Mouse (Mus musculus): ENCODE data around the gene Ankrd23. TPM values are rescaled to one million over a fixed set of nuclear protein-coding genes. Genes with fewer than 3 reads are reported as not detected.

Gene Ankrd23
- total and polyA plus RNA-seq, 3 experiments = 2.9 to 3.7 TPM; not detected in 1

GRCm38 (mm10) chr1:36570320-36570719 lies 33.6 kb upstream of the Ankrd23 start:
- H3K79me2 ChIP-seq (ENCODE audit: control insufficient read depth, insufficient read depth, low read length, poor library complexity) = no peaks in the 10 kb centered on the region
- no peaks in the 10 kb centered on the region for H3K9me3 ChIP-seq (replicated peaks; ENCODE audit: insufficient read depth, low read length)
- TF ChIP-seq E2F4 (IDR thresholded peaks at IDR 0.05; ENCODE audit: borderline replicate concordance, low read depth, low read length) (no peak), MYC (IDR thresholded peaks at IDR 0.05; ENCODE audit: low read depth, low read length) (no peak), RAD21 (IDR thresholded peaks at IDR 0.05; ENCODE audit: low read depth, low read length) (no peak), TBP (IDR thresholded peaks at IDR 0.05; ENCODE audit: low read depth, low read length) (no peak), GATA1 (IDR thresholded peaks at IDR 0.05; ENCODE audit: low read depth, low read length) (no peak), MAX (IDR thresholded peaks at IDR 0.05; ENCODE audit: low read length) (no peak), SMC3 (IDR thresholded peaks at IDR 0.05; ENCODE audit: low read depth, low read length) (no peak), ZKSCAN1 (IDR thresholded peaks at IDR 0.05; ENCODE audit: low read depth, low read length) (no peak), POLR2AphosphoS2 (IDR thresholded peaks at IDR 0.05; ENCODE audit: low read length) (no peak), TAL1 (IDR thresholded peaks at IDR 0.05; ENCODE audit: low read length) (no peak)
- H3K9ac ChIP-seq (ENCODE audit: control insufficient read depth, low read depth, low read length, poor library complexity, severe bottlenecking) = no peak overlapping the region
- H3K27me3 ChIP-seq (ENCODE audit: control insufficient read depth in 1 of 2, insufficient read depth in 2 of 2, low read length in 2 of 2) = no peaks in the 10 kb centered on the region; a peak in 3 of 4 replicates
- no peaks in the 10 kb centered on the region for H3K36me3 ChIP-seq (ENCODE audit: control insufficient read depth in 1 of 2, insufficient read depth in 2 of 2, low read length in 2 of 2)
- no peak overlapping the region for H3K27ac ChIP-seq (ENCODE audit: control insufficient read depth, low read depth, low read length)
- H3K4me3 ChIP-seq (ENCODE audit: control insufficient read depth in 1 of 2, insufficient read depth in 1 of 2, low read depth in 2 of 2, low read length in 2 of 2) = no peak overlapping the region
- no peaks in the 10 kb centered on the region for H3K4me1 ChIP-seq (ENCODE audit: control insufficient read depth in 1 of 2, insufficient read depth in 2 of 2, low read length in 2 of 2)
- no peak for DNase-seq (ENCODE audit: low read depth, low spot score)

GRCm38 (mm10) chr1:36569694-36570276 lies 33.1 kb upstream of the Ankrd23 start:
- Histone ChIP-seq H3K4me1 (ENCODE audit: control insufficient read depth in 1 of 2, insufficient read depth in 2 of 2, low read length in 2 of 2) (no peaks in the 10 kb centered on the region), H3K9me3 (replicated peaks; ENCODE audit: insufficient read depth, low read length) (no peaks in the 10 kb centered on the region), H3K36me3 (ENCODE audit: control insufficient read depth in 1 of 2, insufficient read depth in 2 of 2, low read length in 2 of 2) (no peaks in the 10 kb centered on the region), H3K27me3 (ENCODE audit: control insufficient read depth in 1 of 2, insufficient read depth in 2 of 2, low read length in 2 of 2) (no peaks in the 10 kb centered on the region; a peak in 3 of 4 replicates), H3K9ac (ENCODE audit: control insufficient read depth, low read depth, low read length, poor library complexity, severe bottlenecking) (no peak overlapping the region), H3K79me2 (ENCODE audit: control insufficient read depth, insufficient read depth, low read length, poor library complexity) (no peaks in the 10 kb centered on the region), H3K4me3 (ENCODE audit: control insufficient read depth in 1 of 2, insufficient read depth in 1 of 2, low read depth in 2 of 2, low read length in 2 of 2) (no peak overlapping the region), H3K27ac (ENCODE audit: control insufficient read depth, low read depth, low read length) (no peak overlapping the region)
- no peak for DNase-seq (ENCODE audit: low read depth, low spot score)
- TF ChIP-seq JUND (IDR thresholded peaks at IDR 0.05; ENCODE audit: low read depth, low read length) (no peak), ZC3H11A (IDR thresholded peaks at IDR 0.05; ENCODE audit: low read depth, low read length) (no peak), MAFK (IDR thresholded peaks at IDR 0.05; ENCODE audit: borderline replicate concordance, low read depth, low read length) (no peak), NELFE (IDR thresholded peaks at IDR 0.05; ENCODE audit: low read depth, low read length) (no peak)

DNA sequence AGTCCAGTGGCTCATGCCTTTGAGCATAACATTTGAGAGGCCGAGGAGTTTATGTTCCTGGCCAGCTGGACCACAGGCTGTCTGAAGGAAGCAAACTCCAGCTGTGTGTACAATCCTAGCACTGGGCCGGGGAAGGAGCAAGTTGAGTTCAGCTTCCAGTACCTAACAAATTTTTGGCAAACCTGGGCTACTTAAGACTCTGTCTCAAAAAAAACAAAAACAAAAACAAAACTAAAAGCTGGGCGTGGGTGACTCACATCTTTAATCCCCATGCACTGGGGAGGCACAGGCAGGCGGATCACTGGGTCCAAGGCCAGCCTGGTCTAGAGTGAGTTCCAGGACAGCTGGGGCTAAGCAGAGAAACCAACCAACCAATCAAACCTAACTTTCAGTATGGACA lies 32.1 kb upstream of the Ankrd23 start:
- Histone ChIP-seq H3K36me3 (ENCODE audit: control insufficient read depth in 1 of 2, insufficient read depth in 2 of 2, low read length in 2 of 2) (no peaks in the 10 kb centered on the region), H3K79me2 (ENCODE audit: control insufficient read depth, insufficient read depth, low read length, poor library complexity) (no peaks in the 10 kb centered on the region), H3K4me3 (ENCODE audit: control insufficient read depth in 1 of 2, insufficient read depth in 1 of 2, low read depth in 2 of 2, low read length in 2 of 2) (no peak overlapping the region), H3K27ac (ENCODE audit: control insufficient read depth, low read depth, low read length) (no peak overlapping the region), H3K27me3 (ENCODE audit: control insufficient read depth in 1 of 2, insufficient read depth in 2 of 2, low read length in 2 of 2) (no peaks in the 10 kb centered on the region; a peak in 4 of 4 replicates), H3K4me1 (ENCODE audit: control insufficient read depth in 1 of 2, insufficient read depth in 2 of 2, low read length in 2 of 2) (no peaks in the 10 kb centered on the region), H3K9ac (ENCODE audit: control insufficient read depth, low read depth, low read length, poor library complexity, severe bottlenecking) (no peak overlapping the region), H3K9me3 (replicated peaks; ENCODE audit: insufficient read depth, low read length) (no peaks in the 10 kb centered on the region)
- no peak for TF ChIP-seq ELF1 (IDR thresholded peaks at IDR 0.05; ENCODE audit: low read depth, low read length)
- no peak for TF ChIP-seq JUND (IDR thresholded peaks at IDR 0.05; ENCODE audit: low read depth, low read length)
- no peak for TF ChIP-seq GATA1 (IDR thresholded peaks at IDR 0.05; ENCODE audit: low read depth, low read length)
- TF ChIP-seq TCF12 (IDR thresholded peaks at IDR 0.05; ENCODE audit: low read depth, low read length) = no peak
- TF ChIP-seq ETS1 (IDR thresholded peaks at IDR 0.05; ENCODE audit: low read depth, low read length) = no peak
- TF ChIP-seq CTCF (IDR thresholded peaks at IDR 0.05 in 2 of 3, conservative IDR thresholded peaks at IDR 0.05 in 1 of 3; ENCODE audit: control insufficient read depth in 1 of 3, insufficient read depth in 1 of 3, low read depth in 2 of 3, low read length in 3 of 3, poor library complexity in 1 of 3, severe bottlenecking in 1 of 3) = no peak
- TF ChIP-seq EP300 (IDR thresholded peaks at IDR 0.05; ENCODE audit: low read depth in 1 of 2, low read length in 2 of 2) = no peak
- TF ChIP-seq CHD1 (IDR thresholded peaks at IDR 0.05; ENCODE audit: low read depth, low read length) = no peak
- no peak for TF ChIP-seq MEF2A (IDR thresholded peaks at IDR 0.05; ENCODE audit: extremely low read depth, insufficient replicate concordance, low read depth, low read length, poor library complexity, severe bottlenecking)
- no peak for TF ChIP-seq MAX (IDR thresholded peaks at IDR 0.05; ENCODE audit: low read length)
- no peak for TF ChIP-seq MAFK (IDR thresholded peaks at IDR 0.05; ENCODE audit: borderline replicate concordance, low read depth, low read length)
- no peak for TF ChIP-seq TAL1 (IDR thresholded peaks at IDR 0.05; ENCODE audit: low read length)
- TF ChIP-seq ZC3H11A (IDR thresholded peaks at IDR 0.05; ENCODE audit: low read depth, low read length) = no peak
- no peak for TF ChIP-seq UBTF (IDR thresholded peaks at IDR 0.05; ENCODE audit: borderline replicate concordance, insufficient read depth, low read depth, low read length)
- no peak for TF ChIP-seq POLR2AphosphoS2 (IDR thresholded peaks at IDR 0.05; ENCODE audit: low read length)
- no peak for TF ChIP-seq E2F4 (IDR thresholded peaks at IDR 0.05; ENCODE audit: borderline replicate concordance, low read depth, low read length)
- no peak for DNase-seq (ENCODE audit: low read depth, low spot score)

All from MEL (cell line).